Mouse (Mus musculus): ENCODE measurements at regions not wholly inside any gene's neighbourhood (a gene's known extent, or its start where the extent isn't known, plus 50 kb on each side); places are given as distances from the start of the nearest gene placed in this dataset.

- Histone ChIP-seq H3K4me3 (replicated peaks) (no peak overlapping the region), H3K9me3 (ENCODE audit: control insufficient read depth, low read length) (no peaks in the 10 kb centered on the region), H3K36me3 (ENCODE audit: control insufficient read depth) (no peaks in the 10 kb centered on the region), H3K27me3 (ENCODE audit: control insufficient read depth) (no peaks in the 10 kb centered on the region), H3K4me1 (ENCODE audit: control insufficient read depth) (no peaks in the 10 kb centered on the region)
- TF ChIP-seq TAL1 (IDR thresholded peaks at IDR 0.05; ENCODE audit: low read length) (no peak), GATA1 (IDR thresholded peaks at IDR 0.05; ENCODE audit: low read length) (no peak)
Observed at GRCm38 (mm10) chr12:12701735-12702134, 240.0 kb downstream of the Mycn start.

- Histone ChIP-seq H3K36me3 (ENCODE audit: control insufficient read depth) (no peaks in the 10 kb centered on the region), H3K4me1 (ENCODE audit: control insufficient read depth) (no peaks in the 10 kb centered on the region), H3K27me3 (ENCODE audit: control insufficient read depth) (no peaks in the 10 kb centered on the region), H3K4me3 (replicated peaks) (no peak overlapping the region), H3K9me3 (ENCODE audit: control insufficient read depth, low read length) (no peaks in the 10 kb centered on the region)
- TF ChIP-seq GATA1 (IDR thresholded peaks at IDR 0.05; ENCODE audit: low read length) (no peak), TAL1 (IDR thresholded peaks at IDR 0.05; ENCODE audit: low read length) (no peak)
Observed at GRCm38 (mm10) chr12:12701060-12701667, 240.6 kb downstream of the Mycn start.

- H3K36me3 ChIP-seq (ENCODE audit: control insufficient read depth) = no peaks in the 10 kb centered on the region
- no peak for TF ChIP-seq GATA1 (IDR thresholded peaks at IDR 0.05; ENCODE audit: low read length)
- no peak for TF ChIP-seq TAL1 (IDR thresholded peaks at IDR 0.05; ENCODE audit: low read length)
- no peak overlapping the region for H3K4me3 ChIP-seq (replicated peaks)
- no peaks in the 10 kb centered on the region; the same call in 1 of the 2 replicates for H3K27me3 ChIP-seq (ENCODE audit: control insufficient read depth)
- no peaks in the 10 kb centered on the region for H3K4me1 ChIP-seq (ENCODE audit: control insufficient read depth)
- H3K9me3 ChIP-seq (ENCODE audit: control insufficient read depth, low read length) = no peaks in the 10 kb centered on the region
Observed at GRCm38 (mm10) chr12:12693838-12694777, 247.6 kb downstream of the Mycn start.

- no peaks in the 10 kb centered on the region for H3K36me3 ChIP-seq (ENCODE audit: control insufficient read depth)
- H3K4me1 ChIP-seq (ENCODE audit: control insufficient read depth) = no peaks in the 10 kb centered on the region
- no peaks in the 10 kb centered on the region for H3K9me3 ChIP-seq (ENCODE audit: control insufficient read depth, low read length)
- no peak overlapping the region for H3K4me3 ChIP-seq (replicated peaks)
- TF ChIP-seq GATA1 (IDR thresholded peaks at IDR 0.05; ENCODE audit: low read length) (no peak), TAL1 (IDR thresholded peaks at IDR 0.05; ENCODE audit: low read length) (no peak)
- no peaks in the 10 kb centered on the region; the same call in 1 of the 2 replicates for H3K27me3 ChIP-seq (ENCODE audit: control insufficient read depth)
Observed at GRCm38 (mm10) chr12:12687376-12687775, 254.3 kb downstream of the Mycn start.

- Histone ChIP-seq H3K27me3 (ENCODE audit: control insufficient read depth) (no peaks in the 10 kb centered on the region; the same call in 1 of the 2 replicates), H3K4me1 (ENCODE audit: control insufficient read depth) (no peaks in the 10 kb centered on the region), H3K9me3 (ENCODE audit: control insufficient read depth, low read length) (no peaks in the 10 kb centered on the region), H3K36me3 (ENCODE audit: control insufficient read depth) (no peaks in the 10 kb centered on the region), H3K4me3 (replicated peaks) (no peak overlapping the region)
- no peak for TF ChIP-seq GATA1 (IDR thresholded peaks at IDR 0.05; ENCODE audit: low read length)
- TF ChIP-seq TAL1 (IDR thresholded peaks at IDR 0.05; ENCODE audit: low read length) = no peak
Observed at GRCm38 (mm10) chr12:12685217-12685522, 256.5 kb downstream of the Mycn start.

GRCm38 (mm10) chr12:12684481-12685216, 257.1 kb downstream of the Mycn start:
- no peaks in the 10 kb centered on the region; the same call in 1 of the 2 replicates for H3K27me3 ChIP-seq (ENCODE audit: control insufficient read depth)
- H3K4me3 ChIP-seq (replicated peaks) = no peak overlapping the region
- TF ChIP-seq GATA1 (IDR thresholded peaks at IDR 0.05; ENCODE audit: low read length) (no peak), TAL1 (IDR thresholded peaks at IDR 0.05; ENCODE audit: low read length) (no peak)
- no peaks in the 10 kb centered on the region for H3K36me3 ChIP-seq (ENCODE audit: control insufficient read depth)
- no peaks in the 10 kb centered on the region for H3K4me1 ChIP-seq (ENCODE audit: control insufficient read depth)
- no peaks in the 10 kb centered on the region for H3K9me3 ChIP-seq (ENCODE audit: control insufficient read depth, low read length)

- Histone ChIP-seq H3K4me1 (ENCODE audit: control insufficient read depth) (no peaks in the 10 kb centered on the region), H3K4me3 (replicated peaks) (no peak overlapping the region), H3K36me3 (ENCODE audit: control insufficient read depth) (no peaks in the 10 kb centered on the region), H3K9me3 (ENCODE audit: control insufficient read depth, low read length) (no peaks in the 10 kb centered on the region), H3K27me3 (ENCODE audit: control insufficient read depth) (no peaks in the 10 kb centered on the region; the same call in 1 of the 2 replicates)
- TF ChIP-seq GATA1 (IDR thresholded peaks at IDR 0.05; ENCODE audit: low read length) (no peak), TAL1 (IDR thresholded peaks at IDR 0.05; ENCODE audit: low read length) (no peak)
Observed at GRCm38 (mm10) chr12:12683733-12684470, 257.8 kb downstream of the Mycn start.

- TF ChIP-seq GATA1 (IDR thresholded peaks at IDR 0.05; ENCODE audit: low read length) = no peak
- TF ChIP-seq TAL1 (IDR thresholded peaks at IDR 0.05; ENCODE audit: low read length) = no peak
- Histone ChIP-seq H3K36me3 (ENCODE audit: control insufficient read depth) (no peaks in the 10 kb centered on the region), H3K4me3 (replicated peaks) (no peak overlapping the region), H3K27me3 (ENCODE audit: control insufficient read depth) (no peaks in the 10 kb centered on the region; the same call in 1 of the 2 replicates), H3K9me3 (ENCODE audit: control insufficient read depth, low read length) (no peaks in the 10 kb centered on the region), H3K4me1 (ENCODE audit: control insufficient read depth) (no peaks in the 10 kb centered on the region)
Observed at GRCm38 (mm10) chr12:12681101-12681500, 260.6 kb downstream of the Mycn start.
